ENCODE assay signal across 31 mouse cellular contexts in genomic region chr14:8007084-8007483, GRCm38 (mm10). TPM values are rescaled to one million over a fixed set of nuclear protein-coding genes. Genes with fewer than 3 reads are reported as not detected.
DNase-seq lines count a peak whose midpoint lies in the region; ATAC-seq and TF ChIP-seq lines count a peak whose summit lies in the region.
"Had no signal": no experiment of that assay in that cellular context is flagged by ENCODE, and none has a peak within 500 bp of the region (broad histone marks: within the 10 kb centered on the region; RNA-seq: fewer than 3 reads in every experiment).

No protein-coding gene starts in this region.

- H3K9ac ChIP-seq in CH12.LX (ENCODE audit: insufficient read depth, low read depth) = no peak overlapping the region
- no peak overlapping the region for H3K9ac ChIP-seq in limb, embryonic 14.5 days (ENCODE audit: low read depth, low read length, severe bottlenecking)
- no peak overlapping the region for H3K9ac ChIP-seq in heart, embryonic 12.5 days
- H3K9ac ChIP-seq: heart, embryonic 15.5 days; hindbrain, embryonic 14.5 days; midbrain, embryonic 15.5 days; neural tube, embryonic 12.5 days had no signal

- H3K27me3 ChIP-seq in CH12.LX (replicated peaks) = no peaks in the 10 kb centered on the region
- peaks cover 16% of the 10 kb centered on the region for H3K27me3 ChIP-seq in limb, embryonic 14.5 days (ENCODE audit: control insufficient read depth, insufficient read depth, low read length)
- peaks cover 10% of the 10 kb centered on the region for H3K27me3 ChIP-seq in heart, embryonic 12.5 days (replicated peaks)

- DNase-seq in 416B (ENCODE audit: low read depth) (peak; percentile 95), CH12.LX (ENCODE audit: extremely low read depth) (no peak)
- no peak for DNase-seq in limb, embryonic 14.5 days (ENCODE audit: low spot score)
- no peak for DNase-seq in kidney, adult 9 months
- DNase-seq in heart, adult 8-10 months (ENCODE audit: low spot score) = no peak
- DNase-seq: cerebellum, adult 11-12 months; cerebellum, postnatal 10 days; gastrocnemius, postnatal 36 days; heart, adult 2 months; heart, postnatal 4 days; kidney, adult 8-10 months; kidney, postnatal 14 days; layer of hippocampus, postnatal 36 days; thymus, postnatal 36 days had no signal

- TF ChIP-seq RAD21 in CH12.LX (IDR thresholded peaks at IDR 0.05; ENCODE audit: low read depth, low read length) = no peak

- peaks cover 11% of the 10 kb centered on the region for H3K79me2 ChIP-seq in CH12.LX (replicated peaks; ENCODE audit: control insufficient read depth, extremely low read depth, insufficient read depth, poor library complexity, severe bottlenecking)

- no peak for TF ChIP-seq POLR2A in CH12.LX (IDR thresholded peaks at IDR 0.05; ENCODE audit: low read depth, low read length)
- no peak for TF ChIP-seq POLR2A in bone marrow, adult 2 months (IDR thresholded peaks at IDR 0.05; ENCODE audit: borderline replicate concordance, control insufficient read depth, low read depth, low read length)
- no peak for TF ChIP-seq POLR2A in limb, embryonic 14.5 days (IDR thresholded peaks at IDR 0.05; ENCODE audit: borderline replicate concordance, extremely low read depth, insufficient read depth, insufficient read length)

- no peak for TF ChIP-seq CTCF in CH12.LX (conservative IDR thresholded peaks at IDR 0.05 in 1 of 2, IDR thresholded peaks at IDR 0.05 in 1 of 2; ENCODE audit: low read depth in 2 of 2, low read length in 2 of 2)
- TF ChIP-seq CTCF in bone marrow, adult 2 months (IDR thresholded peaks at IDR 0.05; ENCODE audit: control insufficient read depth, insufficient read depth, low read length) = no peak

- ATAC-seq in limb, embryonic 14.5 days (ENCODE audit: low FRiP score, low read depth) = peak; percentile 27; the same call in 1 of the 2 replicates
- ATAC-seq in heart, embryonic 12.5 days (ENCODE audit: insufficient number of reproducible peaks, low FRiP score) = no peak
- ATAC-seq: forebrain, embryonic 16.5 days; lung, postnatal 0 days; midbrain, embryonic 15.5 days had no signal

- H3K27ac ChIP-seq in CH12.LX (ENCODE audit: insufficient read depth, low read depth) = peak overlapping the region; percentile 16
- H3K27ac ChIP-seq in bone marrow, adult 2 months (ENCODE audit: control insufficient read depth, insufficient read depth, low read depth, low read length, poor library complexity) = peak overlapping the region; percentile 7; the same call in 1 of the 2 replicates
- no peak overlapping the region for H3K27ac ChIP-seq in limb, embryonic 14.5 days (replicated peaks; ENCODE audit: low read depth, low read length)
- no peak overlapping the region for H3K27ac ChIP-seq in heart, embryonic 12.5 days (ENCODE audit: poor library complexity, severe bottlenecking)
- H3K27ac ChIP-seq: embryonic facial prominence, embryonic 10.5 days; heart, adult 2 months; heart, embryonic 15.5 days; hindbrain, embryonic 14.5 days; macrophage; midbrain, embryonic 15.5 days; neural tube, embryonic 12.5 days had no signal

- in situ Hi-C loops in CH12.LX (cut with MboI; ENCODE audit: low pct_ligation_motif_present, low pct_unique_long_range_greater_than_20kb, low sequenced_read_pairs) = no loop called here

- no peak for TF ChIP-seq EP300 in CH12.LX (IDR thresholded peaks at IDR 0.05; ENCODE audit: low read length)

- H3K4me3 ChIP-seq in CH12.LX (replicated peaks in 1 of 3; ENCODE audit: low read depth in 2 of 3, low read length in 2 of 3, poor library complexity in 1 of 3) = peak overlapping the region in 1 of 3 experiments; percentile 36
- H3K4me3 ChIP-seq in bone marrow, adult 2 months (replicated peaks; ENCODE audit: control insufficient read depth, low read depth, low read length) = no peak overlapping the region
- H3K4me3 ChIP-seq in limb, embryonic 14.5 days (replicated peaks; ENCODE audit: low read length) = no peak overlapping the region
- no peak overlapping the region for H3K4me3 ChIP-seq in heart, embryonic 12.5 days
- H3K4me3 ChIP-seq: embryonic facial prominence, embryonic 10.5 days; heart, adult 2 months; heart, embryonic 15.5 days; midbrain, embryonic 15.5 days; neural tube, embryonic 12.5 days had no signal

- peaks cover 0 to 18% of the 10 kb centered on the region in 2 experiments for H3K36me3 ChIP-seq in CH12.LX (replicated peaks in 1 of 2; ENCODE audit: control insufficient read depth in 1 of 2, insufficient read depth in 1 of 2, low read length in 1 of 2)
- no peaks in the 10 kb centered on the region for H3K36me3 ChIP-seq in limb, embryonic 14.5 days (ENCODE audit: control insufficient read depth, insufficient read depth, low read length)
- no peaks in the 10 kb centered on the region for H3K36me3 ChIP-seq in heart, embryonic 12.5 days
- H3K36me3 ChIP-seq: embryonic facial prominence, embryonic 10.5 days; heart, embryonic 15.5 days; midbrain, embryonic 15.5 days; neural tube, embryonic 12.5 days had no signal

- no peaks in the 10 kb centered on the region for H3K9me3 ChIP-seq in CH12.LX (replicated peaks; ENCODE audit: low read length)
- H3K9me3 ChIP-seq in limb, embryonic 14.5 days (ENCODE audit: control insufficient read depth, low read length) = no peaks in the 10 kb centered on the region
- H3K9me3 ChIP-seq in heart, embryonic 12.5 days (replicated peaks) = no peaks in the 10 kb centered on the region
- H3K9me3 ChIP-seq: embryonic facial prominence, embryonic 10.5 days; heart, embryonic 15.5 days; midbrain, embryonic 15.5 days; neural tube, embryonic 12.5 days had no signal

- dilution Hi-C loops in CH12.LX (cut with MboI; ENCODE audit: extremely low pct_ligation_motif_present, extremely low pct_unique_long_range_greater_than_20kb, low sequenced_read_pairs) = no loop called here

- H3K4me2 ChIP-seq in CH12.LX (ENCODE audit: insufficient read depth, low read depth, poor library complexity, severe bottlenecking) = no peak overlapping the region
- no peak overlapping the region for H3K4me2 ChIP-seq in limb, embryonic 14.5 days (replicated peaks; ENCODE audit: low read depth, low read length, severe bottlenecking)
- H3K4me2 ChIP-seq in heart, embryonic 12.5 days = no peak overlapping the region
- H3K4me2 ChIP-seq: heart, embryonic 15.5 days; hindbrain, embryonic 14.5 days; midbrain, embryonic 15.5 days; neural tube, embryonic 12.5 days had no signal

- peaks cover 31 to 75% of the 10 kb centered on the region in 2 experiments for H3K4me1 ChIP-seq in CH12.LX (ENCODE audit: control insufficient read depth in 1 of 2, insufficient read depth in 2 of 2)
- H3K4me1 ChIP-seq in bone marrow, adult 2 months (ENCODE audit: control insufficient read depth, insufficient read depth, low read length) = peaks cover 3% of the 10 kb centered on the region; the same call in 1 of the 2 replicates
- H3K4me1 ChIP-seq in limb, embryonic 14.5 days (ENCODE audit: control insufficient read depth, insufficient read depth, low read length) = peaks cover 30% of the 10 kb centered on the region
- peaks cover 9% of the 10 kb centered on the region for H3K4me1 ChIP-seq in heart, embryonic 12.5 days (replicated peaks)

TF ChIP-seq in CH12.LX, 34 proteins besides CTCF, POLR2A, EP300 and RAD21 (continues in another document):
- no peak for TF ChIP-seq CHD1 (IDR thresholded peaks at IDR 0.05; ENCODE audit: low read depth, low read length)
- TF ChIP-seq ZC3H11A (IDR thresholded peaks at IDR 0.05; ENCODE audit: low read depth, low read length) = no peak
- TF ChIP-seq TCF12 (IDR thresholded peaks at IDR 0.05; ENCODE audit: low read depth, low read length) = no peak
- TF ChIP-seq JUN (IDR thresholded peaks at IDR 0.05; ENCODE audit: insufficient read depth, low read depth, low read length) = no peak
- no peak for TF ChIP-seq IRF4 (IDR thresholded peaks at IDR 0.05; ENCODE audit: low read depth, low read length)
- TF ChIP-seq MAFK (IDR thresholded peaks at IDR 0.05; ENCODE audit: insufficient replicate concordance, low read length) = no peak
- no peak for TF ChIP-seq MYC (IDR thresholded peaks at IDR 0.05; ENCODE audit: low read depth, low read length)
- no peak for TF ChIP-seq UBTF (IDR thresholded peaks at IDR 0.05; ENCODE audit: low read depth, low read length)
- TF ChIP-seq MXI1 (IDR thresholded peaks at IDR 0.05; ENCODE audit: low read depth, low read length) = no peak
- TF ChIP-seq HCFC1 (IDR thresholded peaks at IDR 0.05; ENCODE audit: low read depth, low read length) = no peak
- no peak for TF ChIP-seq JUND (conservative IDR thresholded peaks at IDR 0.05; ENCODE audit: low read depth, low read length)

RNA-seq across cellular contexts. Expression of gene Abhd6, which starts 4.4 kb away (rescaled TPM):
- total RNA-seq in CH12.LX (2012; rRNA removed) (36.0 and 38.1 TPM in 2 replicates), CH12.LX (2014; rRNA removed) (31.9 and 39.2 TPM in 2 replicates)
- 45.2 and 55.9 TPM in 2 replicates for polyA plus RNA-seq in CH12.LX (2012; ENCODE audit: insufficient read length, low read depth)
- 3.6 TPM in 1 of 2 replicates, not detected in the other for polyA plus RNA-seq in bone marrow, adult 2 months (2011; ENCODE audit: insufficient read depth, insufficient read length, low replicate concordance, missing spikeins)
- polyA plus RNA-seq in limb, embryonic 14.5 days (2012; rRNA removed) = 11.2 and 11.6 TPM in 2 replicates
- polyA plus RNA-seq in limb, embryonic 14.5 days (2014; fragmentation: Nextera tagmentation; extraction: Ambion mirVana) = 19.6 and 21.8 TPM in 2 replicates
- 10 to 100 TPM; 11.0 to 14.3 (median 12.2) TPM for total RNA-seq in heart, adult 8-10 months (2022)
- 9.9 and 10.1 TPM in 2 replicates for polyA plus RNA-seq in heart, embryonic 12.5 days (2016; fragmentation: Nextera tagmentation; extraction: Ambion mirVana)

RNA-seq across cellular contexts. Expression of gene Dnase1l3, which starts 12.7 kb away (rescaled TPM):
- total RNA-seq in CH12.LX (2012; rRNA removed) = 1.5 and 2.5 TPM in 2 replicates
- total RNA-seq in CH12.LX (2014; rRNA removed) = 2.5 and 2.9 TPM in 2 replicates
- polyA plus RNA-seq in CH12.LX (2012; ENCODE audit: insufficient read length, low read depth) = 30.4 and 36.0 TPM in 2 replicates
- polyA plus RNA-seq in bone marrow, adult 2 months (2011; ENCODE audit: insufficient read depth, insufficient read length, low replicate concordance, missing spikeins) = 0.88 and 1.6 TPM in 2 replicates
- polyA plus RNA-seq in limb, embryonic 14.5 days (2012; rRNA removed) = 0.11 and 0.13 TPM in 2 replicates
- 0.36 and 0.92 TPM in 2 replicates for polyA plus RNA-seq in limb, embryonic 14.5 days (2014; fragmentation: Nextera tagmentation; extraction: Ambion mirVana)
- under 1 TPM in 3 of 4 experiments, not detected in 1; 0.06 to 0.17 (median 0.11) TPM for total RNA-seq in heart, adult 8-10 months (2022)
- polyA plus RNA-seq in heart, embryonic 12.5 days (2016; fragmentation: Nextera tagmentation; extraction: Ambion mirVana) = 0.04 TPM in 1 of 2 replicates, not detected in the other
- total RNA-seq: gastrocnemius, postnatal 36 days; heart, postnatal 4 days; layer of hippocampus, postnatal 36 days; left cerebral cortex, postnatal 10 days had no signal

RNA-seq across cellular contexts. Expression of gene Gm45521, which starts 50.0 kb away (rescaled TPM):
- total RNA-seq in CH12.LX (2012; rRNA removed) (not detected in 2 replicates), CH12.LX (2014; rRNA removed) (not detected in 2 replicates)
- not detected in 2 replicates for polyA plus RNA-seq in CH12.LX (2012; ENCODE audit: insufficient read length, low read depth)
- polyA plus RNA-seq in bone marrow, adult 2 months (2011; ENCODE audit: insufficient read depth, insufficient read length, low replicate concordance, missing spikeins) = not detected in 2 replicates
- polyA plus RNA-seq in limb, embryonic 14.5 days (2012; rRNA removed) = not detected in 2 replicates
- not detected in 2 replicates for polyA plus RNA-seq in limb, embryonic 14.5 days (2014; fragmentation: Nextera tagmentation; extraction: Ambion mirVana)
- total RNA-seq in heart, adult 8-10 months (2022) = not detected
- polyA plus RNA-seq in heart, embryonic 12.5 days (2016; fragmentation: Nextera tagmentation; extraction: Ambion mirVana) = not detected in 2 replicates
- total RNA-seq: gastrocnemius, postnatal 36 days; heart, adult 2 months; heart, postnatal 4 days; layer of hippocampus, adult 18-20 months; layer of hippocampus, postnatal 36 days; liver, adult 2 months had no signal
- polyA plus RNA-seq: cortical plate, adult 2 months; embryonic facial prominence, embryonic 10.5 days; heart, adult 2 months; heart, embryonic 15.5 days; intestine, embryonic 14.5 days; liver, adult 2 months; liver, embryonic 16.5 days; lung, postnatal 0 days; macrophage; neural tube, embryonic 12.5 days; small intestine, adult 2 months had no signal

Comparison
In these comparisons a context has a peak if more than half of its experiments do, and no peak if none do; other contexts are left out.
1. H3K27ac ChIP-seq: peak in CH12.LX (single experiment) and bone marrow, adult 2 months (single experiment); none in limb, embryonic 14.5 days (single experiment) and heart, embryonic 12.5 days (single experiment).
2. RNA of gene Dnase1l3, which starts 12.7 kb away (polyA plus RNA-seq): 30.4 to 36.0 TPM in CH12.LX; 0.88 to 1.6 TPM in bone marrow, adult 2 months, 0.11 to 0.92 TPM in limb, embryonic 14.5 days and 0.04 TPM in heart, embryonic 12.5 days; every median in the first group is over 10 times any median in the second.